8 mouse cellular contexts compared by ENCODE assay signal in genomic region chr4:147941045-147942020, GRCm38 (mm10). TPM values are rescaled to one million over a fixed set of nuclear protein-coding genes. Genes with fewer than 3 reads are reported as not detected.
A peak's percentile ranks its signal among the peaks of the same experiment; 100 is the strongest.
DNase-seq lines count a peak whose midpoint lies in the region; ATAC-seq and TF ChIP-seq lines count a peak whose summit lies in the region.

No protein-coding gene starts in this region.

- H3K27me3 ChIP-seq in forebrain, embryonic 15.5 days, result no peaks in the 10 kb centered on the region
- H3K27me3 ChIP-seq in kidney, postnatal 0 days (ENCODE audit: insufficient read depth, low read length), result no peaks in the 10 kb centered on the region
- H3K27me3 ChIP-seq in midbrain, embryonic 12.5 days, result 0 out of 2 replicates have a peak, but pooled peaks cover 10% of the 10 kb centered on the region
- H3K27me3 ChIP-seq in testis, adult 2 months (ENCODE audit: control insufficient read depth, insufficient read depth, low read length), result no peaks in the 10 kb centered on the region

- WGBS in forebrain, embryonic 15.5 days, result 8% methylated on average over 78 of the region's 88 CpGs
- 6% methylated on average over 76 of the region's 88 CpGs for WGBS in kidney, postnatal 0 days
- 9% methylated on average over 74 of the region's 88 CpGs for WGBS in midbrain, embryonic 12.5 days

- TF ChIP-seq CTCF in layer of hippocampus, adult 2 months (conservative IDR thresholded peaks at IDR 0.05), result no peak
- no peak for TF ChIP-seq CTCF in kidney, postnatal 0 days (IDR thresholded peaks at IDR 0.05; ENCODE audit: low read depth)
- TF ChIP-seq CTCF in testis, adult 2 months (IDR thresholded peaks at IDR 0.05; ENCODE audit: control insufficient read depth, insufficient read depth, insufficient replicate concordance, low read depth, low read length), result no peak

- H3K9me3 ChIP-seq in forebrain, embryonic 15.5 days, result no peaks in the 10 kb centered on the region
- no peaks in the 10 kb centered on the region for H3K9me3 ChIP-seq in kidney, postnatal 0 days (replicated peaks; ENCODE audit: low read length)
- H3K9me3 ChIP-seq in midbrain, embryonic 12.5 days, result no peaks in the 10 kb centered on the region

- peaks cover 27% of the 10 kb centered on the region for H3K36me3 ChIP-seq in forebrain, embryonic 15.5 days
- H3K36me3 ChIP-seq in kidney, postnatal 0 days (ENCODE audit: insufficient read depth, low read length), result peaks cover 18% of the 10 kb centered on the region
- H3K36me3 ChIP-seq in midbrain, embryonic 12.5 days, result peaks cover 29% of the 10 kb centered on the region
- H3K36me3 ChIP-seq in testis, adult 2 months (ENCODE audit: control insufficient read depth, insufficient read depth, low read length), result peaks cover 2% of the 10 kb centered on the region

- H3K27ac ChIP-seq in layer of hippocampus, adult 2 months, result peak overlapping the region; percentile 82
- H3K27ac ChIP-seq in forebrain, embryonic 15.5 days (replicated peaks), result peak overlapping the region; percentile 71
- peak overlapping the region; percentile 81 for H3K27ac ChIP-seq in kidney, postnatal 0 days
- H3K27ac ChIP-seq in midbrain, embryonic 12.5 days (replicated peaks), result peak overlapping the region; percentile 56; the same call in 1 of the 2 replicates
- peak overlapping the region; percentile 15; the same call in 1 of the 2 replicates for H3K27ac ChIP-seq in testis, adult 2 months (ENCODE audit: control insufficient read depth, insufficient read depth, low read depth, low read length)

- H3K4me3 ChIP-seq in layer of hippocampus, adult 2 months, result peak overlapping the region; percentile 89
- peak overlapping the region; percentile 84 for H3K4me3 ChIP-seq in forebrain, embryonic 15.5 days
- H3K4me3 ChIP-seq in kidney, postnatal 0 days (replicated peaks; ENCODE audit: low read depth, low read length), result peak overlapping the region; percentile 74
- peak overlapping the region; percentile 93 for H3K4me3 ChIP-seq in midbrain, embryonic 12.5 days
- peak overlapping the region; percentile 88 for H3K4me3 ChIP-seq in testis, adult 2 months (ENCODE audit: control insufficient read depth, low read depth, low read length)

- peak in 1 of 2 experiments; percentile 36 for DNase-seq in layer of hippocampus, adult 2 months (ENCODE audit: low spot score in 2 of 2)
- no peak for DNase-seq in layer of hippocampus, adult 18-20 months (ENCODE audit: low spot score in 2 of 2)
- DNase-seq in kidney, postnatal 0 days (ENCODE audit: low spot score), result no peak
- DNase-seq in gastrocnemius, adult 18-20 months (ENCODE audit: low spot score), result no peak

- H3K4me1 ChIP-seq in forebrain, embryonic 15.5 days, result peaks cover 35% of the 10 kb centered on the region
- peaks cover 25% of the 10 kb centered on the region for H3K4me1 ChIP-seq in kidney, postnatal 0 days (replicated peaks; ENCODE audit: insufficient read depth, low read length)
- H3K4me1 ChIP-seq in midbrain, embryonic 12.5 days, result peaks cover 33% of the 10 kb centered on the region
- peaks cover 11% of the 10 kb centered on the region for H3K4me1 ChIP-seq in testis, adult 2 months (ENCODE audit: control insufficient read depth, insufficient read depth, low read length)

- peak; percentile 30 for ATAC-seq in activated CD4-positive, CD25-positive, alpha-beta regulatory T cell, adult 4 months
- peak; percentile 4 for ATAC-seq in forebrain, embryonic 15.5 days (replicated peaks)
- peak; percentile 51 for ATAC-seq in kidney, postnatal 0 days (replicated peaks; ENCODE audit: low FRiP score, low read depth)
- ATAC-seq in midbrain, embryonic 12.5 days (ENCODE audit: low FRiP score, low read depth), result no peak; the same call in 1 of the 2 replicates

- no peak for TF ChIP-seq POLR2A in testis, adult 2 months (IDR thresholded peaks at IDR 0.05; ENCODE audit: control insufficient read depth, low read depth, low read length)

- H3K4me2 ChIP-seq in forebrain, embryonic 15.5 days (replicated peaks), result peak overlapping the region; percentile 97
- H3K4me2 ChIP-seq in kidney, postnatal 0 days (ENCODE audit: low read length), result peak overlapping the region; percentile 95
- peak overlapping the region; percentile 100 for H3K4me2 ChIP-seq in midbrain, embryonic 12.5 days (replicated peaks)

- H3K9ac ChIP-seq in forebrain, embryonic 15.5 days (replicated peaks), result peak overlapping the region; percentile 83
- H3K9ac ChIP-seq in kidney, postnatal 0 days (ENCODE audit: low read depth, low read length), result peak overlapping the region; percentile 73
- H3K9ac ChIP-seq in midbrain, embryonic 12.5 days (replicated peaks), result peak overlapping the region; percentile 92

RNA-seq across cellular contexts. Expression of gene 2510039O18Rik, which starts 0.6 kb away (rescaled TPM):
- total RNA-seq in layer of hippocampus, adult 2 months (2021), result 10 to 100 TPM; 27.0 to 27.9 TPM
- total RNA-seq in layer of hippocampus, adult 18-20 months (2021), result 10 to 100 TPM; 28.2 to 30.1 TPM
- 10 to 100 TPM in 1 of 2 experiments, 1 to 10 TPM in 1; 8.9 to 11.4 TPM for polyA plus RNA-seq in activated CD4-positive, CD25-positive, alpha-beta regulatory T cell, adult 4 months (2017; shearing (Covaris generic))
- 13.7 and 13.8 TPM in 2 replicates for polyA plus RNA-seq in forebrain, embryonic 15.5 days (2015; fragmentation: Nextera tagmentation; extraction: Ambion mirVana)
- 17.0 and 21.1 TPM in 2 replicates for polyA plus RNA-seq in kidney, postnatal 0 days (2015; fragmentation: Nextera tagmentation; extraction: Ambion mirVana)
- polyA plus RNA-seq in midbrain, embryonic 12.5 days (2016; fragmentation: Nextera tagmentation; extraction: Ambion mirVana), result 21.2 and 26.1 TPM in 2 replicates
- polyA plus RNA-seq in testis, adult 2 months (2012; rRNA removed), result 35.5 and 38.1 TPM in 2 replicates
- 10 to 100 TPM; 19.2 to 19.8 TPM for total RNA-seq in gastrocnemius, adult 18-20 months (2021)

RNA-seq across cellular contexts. Expression of gene Plod1, which starts 4.8 kb away (rescaled TPM):
- total RNA-seq in layer of hippocampus, adult 2 months (2021), result 10 to 100 TPM; 16.4 to 21.5 TPM
- 10 to 100 TPM; 20.1 to 20.3 TPM for total RNA-seq in layer of hippocampus, adult 18-20 months (2021)
- 1 to 10 TPM; 2.8 to 4.0 TPM for polyA plus RNA-seq in activated CD4-positive, CD25-positive, alpha-beta regulatory T cell, adult 4 months (2017; shearing (Covaris generic))
- 16.1 and 16.4 TPM in 2 replicates for polyA plus RNA-seq in forebrain, embryonic 15.5 days (2015; fragmentation: Nextera tagmentation; extraction: Ambion mirVana)
- 38.1 and 38.2 TPM in 2 replicates for polyA plus RNA-seq in kidney, postnatal 0 days (2015; fragmentation: Nextera tagmentation; extraction: Ambion mirVana)
- polyA plus RNA-seq in midbrain, embryonic 12.5 days (2016; fragmentation: Nextera tagmentation; extraction: Ambion mirVana), result 25.1 and 27.2 TPM in 2 replicates
- 7.2 and 8.8 TPM in 2 replicates for polyA plus RNA-seq in testis, adult 2 months (2012; rRNA removed)
- 10 to 100 TPM; 16.0 to 17.2 TPM for total RNA-seq in gastrocnemius, adult 18-20 months (2021)

RNA-seq across cellular contexts. Expression of gene Mfn2, which starts 36.8 kb away (rescaled TPM):
- total RNA-seq in layer of hippocampus, adult 2 months (2021), result 100 to 1,000 TPM; 198 to 200 TPM
- 100 to 1,000 TPM; 204 to 206 TPM for total RNA-seq in layer of hippocampus, adult 18-20 months (2021)
- 10 to 100 TPM; 17.2 to 23.9 TPM for polyA plus RNA-seq in activated CD4-positive, CD25-positive, alpha-beta regulatory T cell, adult 4 months (2017; shearing (Covaris generic))
- polyA plus RNA-seq in forebrain, embryonic 15.5 days (2015; fragmentation: Nextera tagmentation; extraction: Ambion mirVana), result 73.6 and 77.2 TPM in 2 replicates
- 28.9 and 33.8 TPM in 2 replicates for polyA plus RNA-seq in kidney, postnatal 0 days (2015; fragmentation: Nextera tagmentation; extraction: Ambion mirVana)
- 65.1 and 65.4 TPM in 2 replicates for polyA plus RNA-seq in midbrain, embryonic 12.5 days (2016; fragmentation: Nextera tagmentation; extraction: Ambion mirVana)
- polyA plus RNA-seq in testis, adult 2 months (2012; rRNA removed), result 142 and 153 TPM in 2 replicates
- total RNA-seq in gastrocnemius, adult 18-20 months (2021), result 100 to 1,000 TPM; 403 to 443 TPM

RNA-seq across cellular contexts. Expression of gene Nppb, which starts 44.3 kb away (rescaled TPM):
- not detected for total RNA-seq in layer of hippocampus, adult 2 months (2021)
- total RNA-seq in layer of hippocampus, adult 18-20 months (2021), result not detected
- polyA plus RNA-seq in activated CD4-positive, CD25-positive, alpha-beta regulatory T cell, adult 4 months (2017; shearing (Covaris generic)), result not detected
- polyA plus RNA-seq in forebrain, embryonic 15.5 days (2015; fragmentation: Nextera tagmentation; extraction: Ambion mirVana), result not detected in 2 replicates
- polyA plus RNA-seq in kidney, postnatal 0 days (2015; fragmentation: Nextera tagmentation; extraction: Ambion mirVana), result not detected in 2 replicates
- not detected in 2 replicates for polyA plus RNA-seq in midbrain, embryonic 12.5 days (2016; fragmentation: Nextera tagmentation; extraction: Ambion mirVana)
- not detected in 2 replicates for polyA plus RNA-seq in testis, adult 2 months (2012; rRNA removed)
- not detected for total RNA-seq in gastrocnemius, adult 18-20 months (2021)

RNA-seq across cellular contexts. Expression of gene Nppa, which starts 59.2 kb away (rescaled TPM):
- not detected for total RNA-seq in layer of hippocampus, adult 2 months (2021)
- total RNA-seq in layer of hippocampus, adult 18-20 months (2021), result not detected
- not detected for polyA plus RNA-seq in activated CD4-positive, CD25-positive, alpha-beta regulatory T cell, adult 4 months (2017; shearing (Covaris generic))
- 0.76 and 1.6 TPM in 2 replicates for polyA plus RNA-seq in forebrain, embryonic 15.5 days (2015; fragmentation: Nextera tagmentation; extraction: Ambion mirVana)
- not detected in 2 replicates for polyA plus RNA-seq in kidney, postnatal 0 days (2015; fragmentation: Nextera tagmentation; extraction: Ambion mirVana)
- polyA plus RNA-seq in midbrain, embryonic 12.5 days (2016; fragmentation: Nextera tagmentation; extraction: Ambion mirVana), result 1.0 and 2.8 TPM in 2 replicates
- not detected in 2 replicates for polyA plus RNA-seq in testis, adult 2 months (2012; rRNA removed)
- not detected for total RNA-seq in gastrocnemius, adult 18-20 months (2021)

Comparison
In these comparisons a context has a peak if more than half of its experiments do, and no peak if none do; other contexts are left out.
1. H3K27ac ChIP-seq: peak in every context shown above with its lines; median percentile 82 in layer of hippocampus, adult 2 months; 81 in kidney, postnatal 0 days; 71 in forebrain, embryonic 15.5 days; 56 in midbrain, embryonic 12.5 days; 15 in testis, adult 2 months.